Mouse (Mus musculus) ES-Bruce4 (cell line): ENCODE data around the gene Hmcn2.

ENCODE experiments used
- CTCF ChIP-seq: IDR thresholded peaks from one replicate; pipeline ENCODE4 v1.8.1; 2011; ENCODE audit warnings: low read depth, low read length
- EP300 ChIP-seq: IDR thresholded peaks from 2 replicates; pipeline ENCODE4 v1.6.1; 2011; ENCODE audit warnings: low read depth, low read length; ENCODE audit not compliant: insufficient read depth
- POLR2A ChIP-seq: IDR thresholded peaks from one replicate; pipeline ENCODE4 v1.8.1; 2011; ENCODE audit warnings: low read length; ENCODE audit not compliant: insufficient read depth

DNA sequence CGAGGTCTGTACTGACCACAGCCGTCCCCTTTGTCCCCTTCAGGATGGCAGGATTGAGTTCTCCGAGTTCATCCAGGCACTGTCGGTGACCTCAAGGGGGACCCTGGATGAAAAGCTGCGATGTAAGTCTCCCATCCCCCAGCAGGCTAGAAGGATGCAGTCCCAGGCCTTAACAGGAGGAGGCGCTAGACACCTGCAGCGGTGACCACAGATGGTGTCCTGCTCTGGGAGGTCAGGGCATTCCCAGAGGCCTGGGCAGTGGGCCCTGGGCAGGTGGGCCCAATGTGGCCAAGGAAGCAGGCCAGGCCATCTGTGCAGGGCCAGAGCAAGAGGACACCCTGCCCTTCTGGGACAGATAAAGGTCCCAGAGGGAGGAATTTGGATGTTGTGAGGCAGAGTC, 31.9 kb upstream of the Hmcn2 start:
- TF ChIP-seq CTCF (peak; percentile 79), EP300 (no peak), POLR2A (no peak)
